Mouse (Mus musculus) layer of hippocampus, postnatal 14 days (tissue): ENCODE data around the gene Fbxo21. TPM values are rescaled to one million over a fixed set of nuclear protein-coding genes. Genes with fewer than 3 reads are reported as not detected.

Experiments
- DNase-seq, 2 experiments: peaks; one replicate each; pipeline ENCODE4 v3.0.0; 2021 to 2022; ENCODE audit warnings: low spot score in 2 of 2, mixed read lengths in 1 of 2
- total RNA-seq, 2 experiments: library from RNA; stranded (reverse); gene quantifications; 2 replicates each; pipeline ENCODE4 v1.2.3; 2021

Gene Fbxo21
- total RNA-seq, 2 experiments from 2014 or later: 123 to 135 TPM

DNA sequence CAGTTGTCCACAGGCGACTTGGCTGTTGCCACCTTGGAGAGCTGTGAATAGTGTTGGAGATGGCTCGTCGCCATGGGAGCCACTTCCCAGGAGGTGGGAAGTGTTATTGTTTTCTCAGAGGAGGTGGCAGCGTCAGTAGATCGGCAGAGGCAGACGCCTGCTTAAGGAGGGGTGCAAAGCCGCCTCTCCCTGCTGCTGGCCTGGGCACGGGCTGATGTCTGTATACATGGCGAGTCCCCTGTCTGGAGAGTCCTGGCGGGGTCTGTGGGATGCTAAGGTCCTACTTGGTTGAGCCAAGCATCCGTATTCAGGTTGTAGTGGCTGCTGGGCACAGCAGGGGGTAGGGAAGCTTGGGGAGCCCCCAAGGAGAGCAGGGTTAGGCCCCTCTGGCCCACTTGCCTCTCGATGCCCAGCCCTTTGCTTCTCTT lies 62.7 kb downstream of the Fbxo21 start:
- no peak for DNase-seq

DNA sequence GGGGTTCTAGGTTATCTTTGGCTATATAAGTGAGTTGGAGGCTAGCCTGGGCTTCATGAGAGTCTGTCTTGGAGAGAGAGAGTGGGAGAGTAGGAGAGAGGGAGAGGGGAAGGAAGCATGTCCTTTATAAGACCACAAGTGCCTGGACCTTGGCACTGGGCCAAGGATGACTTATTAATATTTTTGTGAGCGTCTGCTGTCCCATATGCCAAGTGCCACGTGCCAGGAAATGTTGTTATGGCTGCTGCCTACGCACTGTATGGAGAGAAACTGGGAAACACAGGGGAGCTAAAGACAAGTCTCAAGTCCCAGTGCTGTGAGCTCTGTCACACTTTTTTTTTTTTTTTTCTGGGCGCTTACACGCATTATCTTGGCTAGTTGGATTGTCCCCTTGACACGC lies 66.1 kb downstream of the Fbxo21 start:
- no peak for DNase-seq

DNA sequence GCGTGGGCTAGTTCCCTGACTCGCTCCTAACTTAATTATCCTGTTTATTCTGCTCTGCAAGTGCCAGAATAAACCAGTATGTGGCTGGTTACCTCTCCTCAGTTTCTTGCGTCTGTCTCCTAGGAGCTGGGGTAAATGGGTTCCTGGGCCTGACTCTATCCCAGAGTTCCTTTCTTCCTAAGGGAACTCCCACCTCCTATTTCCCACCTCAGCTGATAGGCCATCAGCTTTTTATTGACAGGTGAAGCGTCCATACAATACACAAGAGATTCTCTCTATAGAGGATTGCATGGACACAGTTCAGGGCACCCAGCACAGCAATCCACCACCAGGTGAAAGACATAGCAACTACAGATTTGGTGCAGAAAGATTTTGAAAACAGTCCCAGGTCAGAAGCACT lies 67.2 kb downstream of the Fbxo21 start:
- DNase-seq: no peak

DNA sequence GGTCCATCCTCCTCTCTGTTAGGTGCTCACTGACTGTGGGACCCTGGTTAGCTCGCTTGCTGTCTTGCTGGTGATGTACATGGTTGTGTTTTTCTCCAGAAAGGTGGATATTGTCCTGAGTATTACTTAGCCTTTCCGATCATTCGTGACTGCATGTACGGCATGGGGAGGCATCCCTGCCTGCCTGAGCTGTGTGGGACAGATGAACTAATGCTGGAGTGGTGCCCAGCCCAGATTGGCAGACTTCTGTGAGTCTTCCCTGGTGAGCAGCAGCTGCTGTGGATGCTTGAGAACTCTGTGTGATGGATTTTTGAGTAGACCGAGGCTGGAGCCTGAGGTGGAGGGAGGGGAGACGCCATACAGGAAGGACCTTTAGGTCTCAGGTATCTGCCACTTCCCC lies 68.4 kb downstream of the Fbxo21 start:
- DNase-seq: peak in 1 of 2 experiments; percentile 75

DNA sequence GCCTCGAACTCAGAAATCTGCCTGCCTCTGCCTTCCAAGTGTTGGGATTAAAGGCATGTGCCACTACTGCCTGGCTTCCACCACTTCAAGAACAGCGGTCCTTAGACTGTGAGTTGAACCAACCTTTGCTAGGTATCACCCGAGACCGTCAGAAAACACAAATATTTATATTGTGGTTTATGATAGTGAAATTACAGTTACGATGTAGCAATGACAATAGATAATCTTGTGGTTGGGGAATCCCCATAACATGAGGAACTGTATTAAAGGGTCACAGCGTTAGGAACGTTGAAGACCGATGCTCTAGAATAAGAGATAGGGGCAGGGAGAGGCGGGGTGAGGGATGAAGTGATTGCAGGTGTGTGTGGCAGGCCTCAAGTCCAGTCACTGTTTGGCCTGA lies 68.9 kb downstream of the Fbxo21 start:
- no peak for DNase-seq

DNA sequence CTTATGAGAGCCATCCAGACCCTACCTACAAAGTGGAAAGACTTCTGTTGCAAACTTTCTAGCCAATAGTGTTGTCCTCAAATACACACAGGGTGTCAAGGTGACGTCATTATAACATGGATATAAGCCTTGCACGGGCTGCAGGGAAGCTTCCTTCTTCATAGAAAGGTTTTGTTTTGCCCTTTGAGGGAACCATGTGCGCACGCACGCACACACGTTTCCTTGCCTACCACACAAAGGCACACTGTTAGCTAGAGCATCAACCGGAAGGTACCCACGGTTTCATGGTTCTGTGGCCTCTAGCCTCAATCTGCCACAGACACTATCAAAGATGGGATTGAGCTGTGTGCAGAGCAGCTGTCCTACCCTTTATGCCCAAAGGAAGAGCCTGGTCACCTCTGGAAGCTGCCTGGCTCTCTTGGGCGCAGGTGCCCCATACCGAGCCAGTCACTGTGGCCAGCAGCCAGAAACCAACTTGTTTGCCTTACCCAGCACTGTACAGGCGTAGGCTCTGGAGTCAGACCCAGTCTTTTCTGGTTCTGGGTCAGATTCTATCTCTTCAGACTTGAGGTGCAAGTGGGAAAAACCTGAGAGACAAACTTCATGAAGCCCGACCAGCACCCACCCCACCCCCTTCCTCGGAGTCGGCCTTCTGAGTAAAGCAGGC lies 70.7 kb downstream of the Fbxo21 start:
- DNase-seq: no peak

DNA sequence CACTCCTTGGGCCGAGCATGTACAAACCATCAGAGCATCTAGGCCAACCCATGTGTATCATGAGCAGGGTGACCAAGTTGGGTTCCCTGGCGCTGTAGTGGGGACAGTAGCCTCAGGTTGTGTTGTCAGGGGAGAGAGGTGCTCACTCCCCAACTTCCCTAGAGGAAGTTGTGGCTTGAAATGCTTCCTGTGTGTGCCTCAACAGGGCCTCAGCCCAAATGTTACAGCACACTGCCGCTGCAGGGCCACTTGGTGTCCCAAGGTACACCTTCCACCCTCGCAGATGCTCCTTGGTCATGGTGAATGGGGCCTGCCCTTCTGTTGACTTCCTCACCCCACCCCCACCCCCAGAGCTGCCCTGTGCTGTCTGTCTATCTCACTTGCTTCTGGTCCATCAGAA lies 71.9 kb downstream of the Fbxo21 start:
- no peak for DNase-seq

DNA sequence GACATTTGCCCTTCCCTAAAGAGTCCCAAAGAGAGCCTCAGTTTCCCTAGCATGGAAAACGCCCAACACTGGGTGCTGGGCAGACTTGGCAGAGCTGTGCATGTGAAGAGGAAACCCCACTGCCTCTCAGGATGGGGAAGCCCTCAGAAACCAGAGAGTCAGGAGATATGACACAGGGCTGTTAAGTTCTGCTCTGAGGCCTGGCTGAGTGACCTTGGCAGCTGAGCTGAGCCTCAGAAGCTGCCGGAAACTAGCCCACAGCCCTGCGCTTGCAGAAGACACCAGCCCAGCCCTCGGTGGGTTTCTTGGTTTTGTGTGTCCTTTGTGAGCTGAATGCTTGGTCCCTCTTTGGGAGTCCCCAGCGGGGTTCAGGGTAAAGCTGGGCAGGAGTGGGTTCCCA lies 72.4 kb downstream of the Fbxo21 start:
- no peak for DNase-seq

DNA sequence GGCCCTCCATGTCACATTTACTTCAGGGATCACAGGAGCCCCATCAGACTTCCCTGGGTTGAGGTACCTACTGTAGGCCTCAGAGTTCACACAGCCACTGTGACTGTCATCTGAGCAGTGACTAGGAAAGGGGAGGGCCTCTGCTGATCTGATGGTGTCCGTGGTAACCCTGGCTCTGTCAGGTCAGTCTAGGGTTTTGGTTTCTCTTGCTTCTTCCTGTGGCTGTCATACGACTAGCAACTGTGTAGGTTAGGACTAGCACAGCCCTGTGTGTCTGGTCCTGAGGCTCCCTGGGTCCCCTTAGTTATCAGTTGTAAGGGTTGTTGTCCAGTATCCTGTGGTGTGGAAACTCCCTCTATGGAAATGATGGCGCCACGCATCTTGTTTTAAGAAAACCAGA lies 74.2 kb downstream of the Fbxo21 start:
- DNase-seq: no peak

DNA sequence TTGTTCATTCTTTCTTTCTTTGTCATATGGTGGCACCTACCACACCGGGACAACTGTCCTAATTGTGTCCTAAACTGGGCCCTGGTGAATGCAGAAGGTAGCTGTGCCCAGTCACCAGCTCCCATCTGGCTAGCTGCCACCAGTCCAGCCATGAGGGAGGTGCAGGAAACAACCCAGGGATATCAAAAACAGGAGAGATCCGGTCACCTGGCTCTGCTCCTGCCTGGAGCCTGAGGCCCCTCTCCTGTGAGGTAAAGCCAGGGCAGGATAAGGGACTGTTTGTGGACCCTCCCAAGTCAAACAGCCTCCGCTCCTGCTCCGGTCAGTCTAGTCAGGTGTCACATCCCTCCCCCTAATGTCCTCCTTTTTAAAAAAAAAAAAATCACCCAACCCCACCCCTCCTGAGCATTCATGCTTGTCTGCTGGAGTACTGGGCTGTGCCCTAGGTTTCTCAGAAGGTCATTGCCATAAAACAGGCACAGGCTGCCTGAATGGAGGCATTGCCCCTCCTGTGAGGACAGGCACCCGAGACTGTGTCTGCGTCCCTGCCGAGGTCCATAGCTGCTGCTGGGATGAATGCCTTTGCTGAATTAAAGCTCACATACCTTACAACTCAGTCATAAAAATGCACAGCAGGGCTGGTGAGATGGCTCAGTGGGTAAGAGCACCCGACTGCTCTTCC lies 75.6 kb downstream of the Fbxo21 start:
- no peak for DNase-seq

DNA sequence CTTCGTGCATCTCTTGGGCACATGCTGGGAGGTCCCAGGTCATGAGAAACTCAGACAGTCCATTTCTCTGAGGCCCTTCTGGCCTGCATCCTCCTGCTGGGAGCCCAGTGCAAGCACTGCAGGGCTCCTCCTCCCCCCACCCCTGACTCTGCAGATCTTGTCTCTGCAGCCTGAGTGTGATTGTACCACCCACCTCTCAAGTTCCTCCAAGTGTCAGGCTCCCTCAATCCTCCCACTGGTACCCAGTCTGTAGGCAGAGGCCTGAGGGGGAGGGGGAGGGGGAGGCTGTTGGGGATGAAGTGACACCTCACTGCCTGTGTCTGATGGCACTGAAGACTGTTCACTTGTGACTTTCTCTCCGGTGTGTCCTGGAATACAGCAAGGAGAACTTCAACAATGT lies 76.7 kb downstream of the Fbxo21 start:
- no peak for DNase-seq

DNA sequence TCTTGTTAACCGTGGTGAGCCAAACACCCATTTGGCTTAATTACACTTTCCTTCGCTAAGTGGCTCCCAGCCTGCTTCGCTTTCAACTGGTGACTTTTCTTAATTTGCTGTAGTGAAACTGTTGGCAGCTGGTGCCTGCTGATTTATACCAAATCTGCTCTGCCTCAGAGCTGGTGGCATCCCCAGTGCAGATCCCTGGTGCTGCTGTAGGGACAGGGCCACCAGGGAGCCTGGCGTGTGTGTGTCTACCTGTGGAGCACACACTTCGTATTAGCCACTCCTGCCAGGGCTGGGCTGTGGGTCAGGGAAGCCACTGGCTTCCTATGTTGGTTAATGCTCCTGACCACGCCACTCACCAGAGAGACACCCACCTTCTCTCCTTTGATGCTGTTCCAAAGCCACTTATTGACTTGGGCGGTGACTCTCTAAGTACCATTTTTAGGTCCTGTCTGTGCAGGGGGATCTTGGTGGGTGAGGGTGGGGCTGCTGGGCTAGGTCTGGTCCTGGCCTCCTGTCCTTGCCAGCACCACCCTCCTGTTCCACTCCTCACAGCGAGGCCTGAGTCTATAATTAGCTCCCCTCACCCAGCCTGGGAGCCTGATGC lies 81.1 kb downstream of the Fbxo21 start:
- peak in 1 of 2 experiments; percentile 51 for DNase-seq

DNA sequence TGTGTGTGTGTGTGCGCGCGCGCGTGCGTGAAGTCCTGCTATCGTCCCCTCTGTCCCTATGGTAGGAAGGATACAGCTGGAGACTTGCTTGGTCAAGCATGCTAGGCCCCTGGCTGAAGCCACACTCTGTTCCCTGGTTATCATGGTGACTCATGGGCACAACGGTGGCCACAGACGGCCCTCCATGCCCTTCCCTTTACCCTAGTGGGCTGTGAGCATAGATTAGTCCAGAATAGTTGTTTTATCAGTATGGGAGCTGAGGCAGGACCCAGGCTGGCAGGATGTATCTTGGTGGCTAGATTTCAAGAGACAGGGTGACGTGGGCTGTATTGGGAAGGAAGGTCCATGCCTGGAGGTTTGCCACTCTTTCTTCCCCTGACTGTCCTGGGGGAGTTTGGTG lies 82.3 kb downstream of the Fbxo21 start:
- DNase-seq: no peak

DNA sequence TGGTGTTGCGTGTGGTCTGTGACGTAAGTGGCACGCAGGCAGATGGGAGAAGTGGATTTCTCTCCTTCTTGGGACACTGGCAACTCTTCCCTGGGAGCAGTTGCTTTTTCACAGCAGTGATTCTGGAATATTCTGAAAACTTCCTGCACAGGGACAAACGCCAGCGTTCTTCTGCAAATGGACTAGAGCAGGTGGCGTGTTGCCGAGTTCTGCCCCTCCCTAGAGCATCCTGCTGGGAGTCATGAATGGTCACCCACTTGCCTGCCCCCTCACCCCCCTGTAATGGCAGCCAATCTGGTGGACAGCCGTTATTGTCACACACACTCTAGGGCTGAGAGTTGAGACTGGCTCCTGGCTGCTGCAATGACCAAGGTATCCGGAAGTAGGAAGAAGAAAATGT lies 83.1 kb downstream of the Fbxo21 start:
- DNase-seq: no peak

Other genes starting within 250 kb of the Fbxo21 start
- gene Nos1, start 195.7 kb upstream of the Fbxo21 start, total RNA-seq: 10 to 100 TPM; 28.6 to 32.0 TPM
- 10 to 100 TPM; 70.1 to 74.1 TPM for gene Tesc, start 51.0 kb downstream of the Fbxo21 start, total RNA-seq
- gene Fbxw8, start 178.7 kb downstream of the Fbxo21 start, total RNA-seq: 10 to 100 TPM; 40.4 to 41.7 TPM
- 10 to 100 TPM; 35.7 to 36.7 TPM for gene Hrk, start 187.9 kb downstream of the Fbxo21 start, total RNA-seq